Mouse (Mus musculus) cerebellum, adult 2 months (tissue): ENCODE data around the gene Nol10. TPM values are rescaled to one million over a fixed set of nuclear protein-coding genes. Genes with fewer than 3 reads are reported as not detected.
A peak's percentile ranks its signal among the peaks of the same experiment; 100 is the strongest.

Source experiments
- DNase-seq, 2 experiments: peaks; one replicate each; pipeline ENCODE4 v3.0.0; 2021
- H3K27ac ChIP-seq: fragments of 200-500 bp; 2 replicates; pipeline ENCODE4 v1.5.1; 2012; ENCODE audit warnings: low read length, control low read depth, inconsistent platforms; ENCODE audit not compliant: insufficient read depth
- H3K27me3 ChIP-seq: fragments of 200-500 bp; 2 replicates; pipeline ENCODE4 v1.6.1; 2012; ENCODE audit warnings: inconsistent platforms, mild to moderate bottlenecking, low read length, moderate library complexity; ENCODE audit not compliant: control insufficient read depth, insufficient read depth
- H3K4me1 ChIP-seq: fragments of 200-500 bp; 2 replicates; pipeline ENCODE4 v1.6.1; 2011; ENCODE audit warnings: low read length; ENCODE audit not compliant: control insufficient read depth, insufficient read depth
- H3K4me3 ChIP-seq: fragments of 200-500 bp; replicated peaks from 2 replicates; pipeline ENCODE3; 2011; ENCODE audit warnings: mild to moderate bottlenecking, low read depth, low read length, control low read depth; ENCODE audit not compliant: insufficient read depth
- CTCF ChIP-seq: fragments of 200-500 bp; IDR thresholded peaks from 2 replicates; pipeline ENCODE4 v1.5.1; 2011; ENCODE audit warnings: low read depth, mild to moderate bottlenecking, control low read depth, low read length, moderate library complexity, borderline replicate concordance; ENCODE audit not compliant: insufficient read depth
- POLR2A ChIP-seq: fragments of 200-500 bp; IDR thresholded peaks from 2 replicates; pipeline ENCODE4 v1.6.1; 2011; ENCODE audit warnings: low read length, control low read depth, borderline replicate concordance; ENCODE audit not compliant: insufficient read depth
- WGBS: fragments of 180-500 bp; shearing (Covaris S2); methylation state at CpG from one replicate; pipeline ENCODE4 v1.1.7; 2018; 5-methylcytosine and 5-hydroxymethylcytosine counted together
- polyA plus RNA-seq: library from polyadenylated mRNA; depleted of rRNA; stranded (reverse); fragments of >200 nt; gene quantifications from 2 replicates; pipeline ENCODE4 v1.2.3, GENCODE M21; 2012

Nol10 gene
- polyA plus RNA-seq, 1 experiment: 14.9 TPM

DNA sequence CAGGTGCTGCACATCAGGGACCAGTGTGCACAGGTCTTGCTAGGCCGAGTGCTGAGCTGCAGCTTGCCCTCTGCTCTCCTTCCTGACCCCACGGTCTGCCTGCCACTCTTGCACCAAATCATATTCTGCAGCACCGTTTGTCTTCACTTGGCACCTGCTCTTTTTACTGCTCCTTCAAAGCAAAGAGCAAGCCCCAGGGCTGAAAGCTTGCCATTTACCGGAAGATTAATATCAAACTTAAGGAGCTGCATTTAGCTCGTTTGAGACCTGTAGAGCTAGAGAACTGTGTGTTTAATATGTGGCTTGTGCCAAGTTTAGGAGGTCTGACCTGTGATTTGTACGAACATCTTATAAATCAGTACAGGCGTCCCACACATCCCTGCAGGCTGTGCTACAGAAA lies 34.5 kb downstream of the Nol10 start:
- Histone ChIP-seq H3K4me1 (no peaks in the 10 kb centered on the region; the same call in 1 of the 2 replicates), H3K27me3 (no peaks in the 10 kb centered on the region), H3K27ac (no peak overlapping the region), H3K4me3 (no peak overlapping the region)
- TF ChIP-seq CTCF (no peak), POLR2A (no peak)
- no peak for DNase-seq
- 83% methylated on average over 7 of the region's 7 CpGs for WGBS

DNA sequence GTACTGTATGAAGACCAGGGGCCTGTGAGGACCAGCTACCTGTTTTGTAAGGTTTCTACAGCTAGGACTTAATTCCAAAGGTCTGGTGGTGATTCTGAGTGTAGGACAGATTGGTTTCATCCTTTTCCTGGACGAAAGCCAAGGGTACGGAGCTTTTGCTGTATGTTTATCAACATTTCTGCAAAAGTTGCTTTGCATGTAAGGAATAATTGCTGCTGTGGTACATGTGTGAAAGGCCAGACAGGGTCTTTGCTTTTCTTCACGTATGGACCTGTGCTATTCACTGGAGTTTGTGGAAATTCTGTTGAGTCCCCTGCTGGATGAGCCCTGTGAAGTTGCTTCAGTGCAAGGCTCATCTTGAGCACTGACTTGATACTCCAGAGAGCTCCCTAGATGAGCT lies 38.6 kb downstream of the Nol10 start:
- Histone ChIP-seq H3K4me3 (no peak overlapping the region), H3K27ac (no peak overlapping the region), H3K27me3 (no peaks in the 10 kb centered on the region), H3K4me1 (no peaks in the 10 kb centered on the region; the same call in 1 of the 2 replicates)
- DNase-seq: no peak
- no peak for TF ChIP-seq CTCF
- no peak for TF ChIP-seq POLR2A
- 78% methylated on average over 3 of the region's 3 CpGs for WGBS

DNA sequence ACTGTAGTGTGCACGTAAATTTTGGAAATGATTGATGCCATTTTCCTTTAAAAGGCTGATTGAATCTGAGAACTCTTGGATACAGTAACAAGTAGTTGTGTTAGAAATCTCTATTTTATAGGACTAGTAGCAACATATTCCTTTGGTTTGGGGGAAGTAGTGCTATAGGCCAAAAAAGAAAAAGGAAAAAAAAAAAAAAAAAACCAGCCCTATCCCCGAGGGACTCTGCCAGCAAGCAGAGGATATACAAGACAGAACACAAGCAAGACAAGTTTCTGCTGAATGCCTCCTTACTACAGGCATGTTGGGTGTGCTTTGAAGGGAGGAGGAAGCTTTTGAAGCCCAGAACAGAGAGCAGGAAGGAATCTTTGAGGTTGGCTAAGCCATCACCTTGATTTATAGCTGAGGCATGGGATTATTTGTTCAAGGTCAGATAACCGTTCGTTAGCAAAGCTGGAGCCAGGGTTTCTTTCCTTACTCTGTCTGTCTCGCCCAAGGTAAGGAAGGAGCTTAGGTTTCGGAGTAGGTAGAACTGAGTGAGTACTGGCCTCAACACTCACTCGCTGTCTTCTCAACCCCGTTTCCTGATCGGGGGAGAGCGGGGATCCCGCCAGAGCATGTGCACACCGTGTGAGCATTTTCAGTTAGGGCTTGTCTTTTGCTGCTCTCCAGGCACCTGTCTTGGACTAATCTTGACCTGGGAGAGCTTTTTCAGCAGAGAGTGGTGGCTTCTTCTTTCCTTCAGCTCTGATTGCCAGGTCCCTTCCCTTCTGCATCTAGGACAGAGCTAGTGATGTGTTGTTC lies 39.3 kb downstream of the Nol10 start:
- Histone ChIP-seq H3K27me3 (no peaks in the 10 kb centered on the region), H3K4me1 (no peaks in the 10 kb centered on the region; the same call in 1 of the 2 replicates), H3K27ac (no peak overlapping the region), H3K4me3 (no peak overlapping the region)
- TF ChIP-seq POLR2A: no peak
- no peak for TF ChIP-seq CTCF
- WGBS: 91% methylated on average over 12 of the region's 12 CpGs
- DNase-seq: no peak

DNA sequence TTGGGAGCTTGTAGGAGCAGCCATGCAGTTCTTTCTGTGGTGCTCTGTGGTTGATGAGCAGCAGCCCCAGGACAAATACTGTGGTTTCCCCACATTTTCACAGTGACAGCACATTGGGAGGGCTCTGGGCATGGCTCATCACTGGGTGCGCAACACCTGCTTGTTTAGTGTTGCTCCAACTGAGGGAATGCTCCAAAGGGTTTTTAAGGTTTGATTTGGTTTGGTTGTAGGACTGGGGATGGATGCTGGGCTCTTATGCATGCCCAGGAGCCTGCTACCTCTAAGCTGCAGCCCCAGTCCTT lies 39.8 kb downstream of the Nol10 start:
- no peak overlapping the region for H3K27ac ChIP-seq
- DNase-seq: no peak
- no peaks in the 10 kb centered on the region for H3K27me3 ChIP-seq
- TF ChIP-seq CTCF (no peak), POLR2A (no peak)
- no peak overlapping the region for H3K4me3 ChIP-seq
- peaks cover 1% of the 10 kb centered on the region; the same call in 1 of the 2 replicates for H3K4me1 ChIP-seq
- 100% methylated on average over 1 of the region's 1 CpGs for WGBS

DNA sequence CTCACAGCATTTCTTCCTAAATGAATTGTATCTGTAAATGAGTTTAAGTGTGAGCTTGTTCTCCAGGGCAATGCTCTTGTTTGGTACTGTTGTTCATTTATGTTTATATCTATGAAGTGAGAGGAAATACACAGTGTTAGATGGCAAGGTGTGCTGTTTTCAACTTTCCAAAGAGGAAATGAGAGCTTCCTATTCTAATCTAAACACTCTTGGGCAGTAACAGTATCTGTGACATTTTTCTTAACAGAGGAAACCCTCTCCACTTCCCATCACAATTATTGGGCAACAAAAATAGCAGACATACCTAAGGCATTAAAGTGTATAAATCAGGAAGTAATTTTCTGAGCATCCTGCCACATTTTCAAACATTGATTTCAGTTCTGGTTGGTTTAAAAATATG lies 41.8 kb downstream of the Nol10 start:
- DNase-seq: no peak
- H3K4me1 ChIP-seq: peaks cover 4% of the 10 kb centered on the region; the same call in 1 of the 2 replicates
- H3K27me3 ChIP-seq: no peaks in the 10 kb centered on the region
- no peak overlapping the region for H3K4me3 ChIP-seq
- TF ChIP-seq POLR2A (no peak), CTCF (no peak)
- H3K27ac ChIP-seq: no peak overlapping the region

DNA sequence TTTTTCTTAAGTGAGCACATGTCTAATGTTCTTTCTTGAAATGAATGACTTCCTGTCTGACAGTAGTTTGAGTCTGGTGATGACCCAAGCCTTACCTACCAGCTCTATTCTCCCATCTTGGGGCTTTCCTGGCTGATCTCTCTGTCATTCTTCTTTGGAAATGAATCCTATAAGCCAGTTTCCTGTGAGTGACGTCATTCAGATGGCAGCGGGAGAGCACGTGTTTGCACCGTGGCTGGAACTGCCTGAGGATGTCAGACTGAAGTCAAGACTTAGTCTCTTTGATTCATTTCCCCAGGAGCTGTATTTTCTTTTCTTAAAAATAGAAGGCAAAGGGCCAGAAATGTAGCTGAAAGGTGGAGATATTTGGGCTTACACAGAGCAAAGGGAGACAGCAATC lies 42.3 kb downstream of the Nol10 start:
- 45% methylated on average over 4 of the region's 4 CpGs for WGBS
- H3K4me1 ChIP-seq: peaks cover 4% of the 10 kb centered on the region; the same call in 1 of the 2 replicates
- no peak for DNase-seq
- TF ChIP-seq CTCF (no peak), POLR2A (no peak)
- no peaks in the 10 kb centered on the region for H3K27me3 ChIP-seq
- H3K27ac ChIP-seq: no peak overlapping the region
- no peak overlapping the region for H3K4me3 ChIP-seq

DNA sequence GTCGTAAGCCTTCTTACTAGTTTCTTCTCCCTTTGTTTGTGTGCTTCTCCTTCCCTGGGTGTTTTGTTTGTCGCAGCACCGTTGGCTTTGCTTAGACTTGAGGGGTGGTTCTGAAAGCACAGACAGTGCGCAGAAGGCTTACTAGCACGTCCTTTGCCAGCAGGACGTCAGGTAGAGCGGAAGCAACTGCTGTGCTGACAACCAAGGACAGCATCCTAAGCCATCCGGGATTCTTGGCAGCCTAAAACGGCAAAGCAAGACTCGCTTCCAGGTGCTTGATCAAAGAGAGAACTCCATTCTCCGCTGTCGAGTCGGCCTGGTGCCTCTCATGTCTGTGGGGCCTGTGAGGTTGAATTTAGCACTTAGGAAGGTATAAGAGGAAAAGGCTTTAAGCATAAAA lies 44.9 kb downstream of the Nol10 start:
- TF ChIP-seq POLR2A (no peak), CTCF (no peak)
- WGBS: 38% methylated on average over 13 of the region's 13 CpGs

DNA sequence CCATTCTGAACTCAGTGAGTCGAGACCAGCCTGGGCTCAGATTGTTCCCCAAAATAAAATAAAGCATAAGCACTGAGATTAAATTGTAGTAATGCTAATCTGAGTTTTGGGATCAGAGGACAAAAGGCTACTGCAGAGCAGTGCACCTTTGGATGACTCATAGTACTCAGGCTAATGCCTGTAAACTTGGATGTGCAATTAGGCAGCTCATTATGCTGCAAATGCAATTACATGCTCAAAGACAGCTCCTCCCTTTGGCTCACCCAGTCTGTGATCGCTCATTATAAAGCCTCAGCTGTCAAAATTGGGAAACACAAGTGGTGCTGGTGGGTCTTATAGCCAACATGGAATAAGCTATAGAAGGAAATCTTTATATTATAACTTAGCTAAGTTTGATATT lies 48.9 kb downstream of the Nol10 start:
- Histone ChIP-seq H3K27ac (no peak overlapping the region), H3K4me3 (no peak overlapping the region), H3K27me3 (no peaks in the 10 kb centered on the region), H3K4me1 (0 out of 2 replicates have a peak, but pooled peaks cover 4% of the 10 kb centered on the region)
- no peak for TF ChIP-seq POLR2A
- TF ChIP-seq CTCF: no peak
- DNase-seq: no peak
- WGBS: 53% methylated on average over 2 of the region's 2 CpGs

More for the DNA sequence above, 44.9 kb downstream of the Nol10 start:
- peak; percentile 20 to 21 for DNase-seq
- H3K4me1 ChIP-seq: 0 out of 2 replicates have a peak, but pooled peaks cover 4% of the 10 kb centered on the region
- no peaks in the 10 kb centered on the region for H3K27me3 ChIP-seq
- no peak overlapping the region for H3K27ac ChIP-seq
- no peak overlapping the region for H3K4me3 ChIP-seq

DNA sequence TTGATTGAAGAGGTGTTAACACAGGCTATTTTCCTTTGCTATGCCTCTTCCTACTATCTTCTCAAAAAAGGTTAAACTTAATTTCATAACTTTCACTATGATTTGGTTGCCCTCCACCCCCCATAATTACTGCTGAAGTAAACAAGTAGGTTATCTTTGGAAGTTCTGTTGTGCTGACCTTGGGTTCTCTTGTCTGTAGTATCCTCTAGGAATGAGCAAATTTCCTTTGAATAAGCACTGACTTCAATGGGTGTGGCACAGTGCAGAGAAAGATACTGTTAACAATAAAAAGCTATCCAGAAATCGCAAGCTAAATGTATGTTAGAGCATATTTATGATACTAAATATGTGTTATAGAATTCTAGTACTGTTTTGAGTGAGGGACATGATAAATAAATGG lies 53.2 kb downstream of the Nol10 start:
- no peak for DNase-seq
- WGBS: 94% methylated on average over 1 of the region's 1 CpGs
- H3K27me3 ChIP-seq: no peaks in the 10 kb centered on the region

More for the DNA sequence above, 53.2 kb downstream of the Nol10 start:
- Histone ChIP-seq H3K4me1 (no peaks in the 10 kb centered on the region), H3K27ac (no peak overlapping the region), H3K4me3 (no peak overlapping the region)
- TF ChIP-seq CTCF: no peak
- TF ChIP-seq POLR2A: no peak
